Mouse (Mus musculus): ENCODE data around the gene Enpp6.

GRCm38 (mm10) chr8:47134736-47135135 lies 148.0 kb downstream of the Enpp6 start:
- TF ChIP-seq EP300 (IDR thresholded peaks at IDR 0.05; ENCODE audit: low read depth) (no peak), CTCF (IDR thresholded peaks at IDR 0.05; ENCODE audit: low read depth) (no peak)

Measured in liver, embryonic 14.5 days (tissue).